Mouse (Mus musculus): Measurements from ENCODE around the gene Ier5.

DNA sequence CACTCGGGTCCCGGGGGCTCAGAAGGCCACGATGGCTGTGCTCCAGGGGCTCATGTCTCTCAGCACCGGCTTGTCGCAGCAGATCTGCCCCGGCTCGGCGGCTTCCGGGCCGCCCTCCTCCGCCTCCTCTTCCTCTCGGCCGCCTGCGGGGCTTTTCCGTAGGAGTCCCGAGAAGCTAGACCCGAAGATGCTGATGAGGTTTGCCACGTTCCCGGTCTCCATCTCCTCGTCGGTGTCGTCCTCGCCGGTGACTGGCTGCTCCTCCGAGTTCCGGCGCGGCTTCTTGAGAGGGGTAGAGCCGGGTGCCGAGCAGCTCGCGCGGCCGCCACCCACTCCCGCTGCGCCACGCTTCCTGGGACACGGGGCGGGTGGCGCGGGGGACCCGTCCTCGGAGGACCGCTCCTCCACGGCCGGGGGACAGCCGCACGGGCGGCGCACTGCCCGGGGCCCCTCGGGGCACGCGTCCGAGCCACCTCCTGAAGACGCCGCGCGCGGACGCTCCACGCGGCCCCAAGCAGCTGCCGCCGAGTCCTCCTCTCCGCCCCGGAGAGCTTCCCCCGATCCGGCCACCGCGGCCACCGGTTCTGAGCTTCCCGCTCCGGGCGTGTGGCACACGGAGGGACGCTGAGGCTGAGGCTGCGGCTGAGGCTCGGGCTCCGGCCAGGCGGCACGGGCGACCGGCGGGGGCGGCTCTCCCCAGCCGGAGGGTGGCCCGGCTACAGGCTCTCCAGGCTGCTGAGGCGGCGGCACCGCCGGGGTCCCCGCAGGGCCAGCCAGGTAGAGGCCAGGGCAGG is 753 bp downstream of the Ier5 start:
- no peak for TF ChIP-seq CTCF (IDR thresholded peaks at IDR 0.05; ENCODE audit: insufficient read depth, low read depth, low read length)
- TF ChIP-seq POLR2A (IDR thresholded peaks at IDR 0.05; ENCODE audit: insufficient read depth, low read depth, low read length), result no peak
